Mouse (Mus musculus) kidney, postnatal 25 days (tissue): ENCODE results near the gene Fam222b.
"Not testable (repeated sequence)": the region's sequence is repeated elsewhere in the genome, so short reads cannot be mapped to it uniquely, and the experiment has no call there.

ENCODE experiments used
- DNase-seq, 2 experiments: peaks; one replicate each; pipeline ENCODE4 v3.0.0; 2021; ENCODE audit warnings: mixed read lengths in 2 of 2

Gene Fam222b

GRCm38 (mm10) chr11:78182450-78182849, 88.0 kb downstream of the Fam222b start:
- DNase-seq = no peak

GRCm38 (mm10) chr11:78182961-78183844, 88.7 kb downstream of the Fam222b start, which contains the start of gene Rpl23a:
Rpl23a (minus strand) TSS chr11:78183584.
- DNase-seq = peak; percentile 78 to 87

- DNase-seq = peak in 1 of 2 experiments; percentile 44
Measured at GRCm38 (mm10) chr11:78183884-78184514, 89.5 kb downstream of the Fam222b start.

GRCm38 (mm10) chr11:78184702-78185101, 90.2 kb downstream of the Fam222b start:
- not testable (repeated sequence) for DNase-seq

- peak; percentile 76 to 92 for DNase-seq
Measured at GRCm38 (mm10) chr11:78188331-78189233, 94.1 kb downstream of the Fam222b start, which contains the start of gene Rab34. Rab34 (plus strand) TSS chr11:78188430.

GRCm38 (mm10) chr11:78189234-78190040, 95.0 kb downstream of the Fam222b start:
- DNase-seq = peak; percentile 72 to 91

GRCm38 (mm10) chr11:78190041-78190440, 95.6 kb downstream of the Fam222b start:
- peak; percentile 85 to 89 for DNase-seq

GRCm38 (mm10) chr11:78193113-78193512, 98.7 kb downstream of the Fam222b start, which contains the start of gene Proca1:
Proca1 (plus strand) TSS chr11:78193392.
- DNase-seq = no peak

- peak; percentile 87 to 88 for DNase-seq
Measured at GRCm38 (mm10) chr11:78194411-78195100, 100.1 kb downstream of the Fam222b start.

- DNase-seq = no peak
Measured at GRCm38 (mm10) chr11:78195101-78195863, 100.8 kb downstream of the Fam222b start.

GRCm38 (mm10) chr11:78202372-78202771, 107.9 kb downstream of the Fam222b start:
- no peak for DNase-seq

- no peak for DNase-seq
Measured at GRCm38 (mm10) chr11:78204287-78204686, 109.8 kb downstream of the Fam222b start.

GRCm38 (mm10) chr11:78205361-78206206, 111.1 kb downstream of the Fam222b start:
- DNase-seq = no peak
